Mouse (Mus musculus) CH12.LX (cell line): ENCODE measurements at regions not wholly inside any gene's neighbourhood (a gene's known extent, or its start where the extent isn't known, plus 50 kb on each side); places are given as distances from the start of the nearest gene placed in this dataset.

Experiments used
- DNase-seq: peaks from one replicate; pipeline ENCODE4 v3.0.0-alpha.2; 2013; ENCODE audit errors: extremely low read depth
- H3K27ac ChIP-seq: 2 replicates; pipeline ENCODE4 v1.5.1; 2012; ENCODE audit warnings: low read depth, mild to moderate bottlenecking, control low read depth, moderate library complexity; ENCODE audit not compliant: insufficient read depth
- H3K27me3 ChIP-seq: replicated peaks from 2 replicates; pipeline ENCODE3; 2012; ENCODE audit warnings: inconsistent platforms
- H3K36me3 ChIP-seq, 2 experiments: replicated peaks in 1 of 2; 2 replicates each; pipeline versions ENCODE3 to v1.6.1; 2012; ENCODE audit warnings: inconsistent platforms in 1 of 2, low read length in 1 of 2, mild to moderate bottlenecking in 1 of 2, mixed read lengths in 1 of 2, moderate library complexity in 1 of 2; ENCODE audit not compliant: control insufficient read depth in 1 of 2, insufficient read depth in 1 of 2
- H3K4me1 ChIP-seq, 2 experiments: 2 replicates each; pipeline ENCODE4 v1.6.1; 2012; ENCODE audit warnings: inconsistent platforms in 1 of 2, moderate library complexity in 1 of 2; ENCODE audit not compliant: insufficient read depth in 2 of 2, control insufficient read depth in 1 of 2
- H3K4me2 ChIP-seq: 2 replicates; pipeline ENCODE4 v1.6.1; 2012; ENCODE audit warnings: low read depth, mild to moderate bottlenecking, control low read depth; ENCODE audit not compliant: poor library complexity, insufficient read depth, severe bottlenecking
- H3K4me3 ChIP-seq, 3 experiments: fragments of 150-350 bp in 1 of 3; sonication (generic) in 1 of 3; replicated peaks in 1 of 3; 2 replicates each; pipeline versions ENCODE3 to v1.5.1; 2011 to 2012; ENCODE audit warnings: low read depth in 2 of 3, low read length in 2 of 3, mild to moderate bottlenecking in 2 of 3, moderate library complexity in 2 of 3, control low read depth in 1 of 3, improper control_type of control experiment in 1 of 3, inconsistent platforms in 1 of 3, mixed read lengths in 1 of 3; ENCODE audit not compliant: poor library complexity in 1 of 3
- H3K79me2 ChIP-seq: replicated peaks from 2 replicates; pipeline ENCODE4 v1.6.1; 2012; ENCODE audit warnings: mild to moderate bottlenecking, moderate library complexity; ENCODE audit not compliant: control insufficient read depth, poor library complexity, insufficient read depth, severe bottlenecking; ENCODE audit errors: extremely low read depth
- H3K9ac ChIP-seq: 2 replicates; pipeline ENCODE4 v1.6.1; 2012; ENCODE audit warnings: low read depth, mild to moderate bottlenecking, control low read depth, moderate library complexity; ENCODE audit not compliant: insufficient read depth
- H3K9me3 ChIP-seq: replicated peaks from 2 replicates; pipeline ENCODE3; 2012; ENCODE audit warnings: low read length, inconsistent platforms, mixed read lengths
- BHLHE40 ChIP-seq: IDR thresholded peaks from 2 replicates; pipeline ENCODE4 v1.6.1; 2011; ENCODE audit warnings: mild to moderate bottlenecking, low read depth, low read length, improper control_type of control experiment
- CHD2 ChIP-seq: IDR thresholded peaks from 2 replicates; pipeline ENCODE4 v1.6.1; 2011; ENCODE audit warnings: low read length, improper control_type of control experiment
- CTCF ChIP-seq, 2 experiments: IDR thresholded peaks in 1 of 2; conservative IDR thresholded peaks in 1 of 2; 2 replicates each; pipeline ENCODE4 v1.5.1; 2011 to 2012; ENCODE audit warnings: low read depth in 2 of 2, low read length in 2 of 2, improper control_type of control experiment in 1 of 2, inconsistent platforms in 1 of 2, mild to moderate bottlenecking in 1 of 2, moderate library complexity in 1 of 2
- ELF1 ChIP-seq: IDR thresholded peaks from 2 replicates; pipeline ENCODE4 v1.6.1; 2014; ENCODE audit warnings: low read depth, mild to moderate bottlenecking, inconsistent platforms, low read length, improper control_type of control experiment
- EP300 ChIP-seq: IDR thresholded peaks from 2 replicates; pipeline ENCODE4 v1.6.1; 2011; ENCODE audit warnings: low read length, improper control_type of control experiment
- GABPA ChIP-seq: IDR thresholded peaks from 2 replicates; pipeline ENCODE4 v1.6.1; 2012; ENCODE audit warnings: low read depth, low read length, improper control_type of control experiment, inconsistent platforms; ENCODE audit not compliant: insufficient replicate concordance
- HCFC1 ChIP-seq: IDR thresholded peaks from 2 replicates; pipeline ENCODE4 v1.6.1; 2012; ENCODE audit warnings: low read depth, mild to moderate bottlenecking, inconsistent platforms, low read length, improper control_type of control experiment
- JUND ChIP-seq: conservative IDR thresholded peaks from 2 replicates; pipeline ENCODE4 v1.6.1; 2011; ENCODE audit warnings: low read depth, low read length, improper control_type of control experiment
- KAT2A ChIP-seq: IDR thresholded peaks from 2 replicates; pipeline ENCODE4 v1.6.1; 2012; ENCODE audit warnings: low read length, improper control_type of control experiment, inconsistent platforms; ENCODE audit not compliant: insufficient replicate concordance
- MAFK ChIP-seq: IDR thresholded peaks from 2 replicates; pipeline ENCODE4 v1.6.1; 2011; ENCODE audit warnings: low read length, improper control_type of control experiment; ENCODE audit not compliant: insufficient replicate concordance
- MAX ChIP-seq: IDR thresholded peaks from 2 replicates; pipeline ENCODE4 v1.6.1; 2011; ENCODE audit warnings: low read length, improper control_type of control experiment
- MAZ ChIP-seq: IDR thresholded peaks from 2 replicates; pipeline ENCODE4 v1.6.1; 2012; ENCODE audit warnings: low read depth, mild to moderate bottlenecking, inconsistent platforms, low read length, improper control_type of control experiment, moderate library complexity
- MYC ChIP-seq: IDR thresholded peaks from 2 replicates; pipeline ENCODE4 v1.6.1; 2011; ENCODE audit warnings: low read depth, mild to moderate bottlenecking, improper control_type of control experiment, low read length
- POLR2A ChIP-seq: IDR thresholded peaks from 2 replicates; pipeline ENCODE4 v1.6.1; 2011; ENCODE audit warnings: low read depth, mild to moderate bottlenecking, improper control_type of control experiment, low read length
- POLR2AphosphoS2 ChIP-seq: IDR thresholded peaks from 2 replicates; pipeline ENCODE4 v1.6.1; 2011; ENCODE audit warnings: low read depth, low read length, improper control_type of control experiment
- RCOR1 ChIP-seq: conservative IDR thresholded peaks from 2 replicates; pipeline ENCODE4 v1.6.1; 2012; ENCODE audit warnings: low read depth, mild to moderate bottlenecking, inconsistent platforms, low read length, improper control_type of control experiment
- SIN3A ChIP-seq: IDR thresholded peaks from 2 replicates; pipeline ENCODE4 v1.6.1; 2012; ENCODE audit warnings: low read length, improper control_type of control experiment, inconsistent platforms
- TCF12 ChIP-seq: IDR thresholded peaks from 2 replicates; pipeline ENCODE4 v1.6.1; 2014; ENCODE audit warnings: low read depth, mild to moderate bottlenecking, inconsistent platforms, low read length, improper control_type of control experiment
- USF2 ChIP-seq: conservative IDR thresholded peaks from 2 replicates; pipeline ENCODE4 v1.6.1; 2011; ENCODE audit warnings: low read depth, low read length, improper control_type of control experiment
- ZC3H11A ChIP-seq: IDR thresholded peaks from 2 replicates; pipeline ENCODE4 v1.6.1; 2012; ENCODE audit warnings: low read depth, mild to moderate bottlenecking, inconsistent platforms, low read length, improper control_type of control experiment
- ZKSCAN1 ChIP-seq: IDR thresholded peaks from 2 replicates; pipeline ENCODE4 v1.6.1; 2012; ENCODE audit warnings: low read depth, inconsistent platforms, low read length, improper control_type of control experiment, borderline replicate concordance
- ZMIZ1 ChIP-seq: IDR thresholded peaks from 2 replicates; pipeline ENCODE4 v1.6.1; 2012; ENCODE audit warnings: low read depth, mild to moderate bottlenecking, inconsistent platforms, low read length, improper control_type of control experiment
- ZNF384 ChIP-seq: IDR thresholded peaks from 2 replicates; pipeline ENCODE4 v1.6.1; 2012; ENCODE audit warnings: low read depth, low read length, improper control_type of control experiment, inconsistent platforms
- dilution Hi-C: fragments of 300-500 bp; cut with MboI; formaldehyde crosslinking; loops from 2 replicates; pipeline ENCODE4 v1.14.3; 2020; ENCODE audit warnings: low sequenced_read_pairs; ENCODE audit not compliant: extremely low pct_unique_long_range_greater_than_20kb, extremely low pct_ligation_motif_present
- in situ Hi-C: fragments of 300-500 bp; cut with MboI; formaldehyde crosslinking; loops from 3 replicates; pipeline ENCODE4 v1.14.3; 2019; ENCODE audit warnings: low sequenced_read_pairs, low pct_ligation_motif_present, low pct_unique_long_range_greater_than_20kb, mixed read lengths

DNA sequence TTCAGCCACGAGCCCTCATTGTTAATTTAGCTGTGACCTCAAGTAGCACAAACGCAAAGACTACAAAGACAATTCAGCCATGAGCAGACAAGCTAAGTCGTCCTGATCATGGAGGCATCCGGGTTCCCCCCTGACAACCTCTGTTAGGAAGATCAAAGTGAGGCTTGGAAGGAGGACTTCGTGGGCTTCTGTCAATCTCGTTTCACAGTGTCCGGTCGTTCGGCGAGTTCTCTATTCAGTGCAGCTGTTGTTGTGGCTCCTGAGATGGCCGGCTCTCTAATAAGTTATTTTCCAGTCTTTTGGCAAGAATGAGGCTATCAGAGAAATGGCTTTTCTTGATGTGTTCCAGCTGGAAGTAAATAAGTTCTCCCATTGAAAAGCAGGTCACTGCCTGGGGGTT is 133.7 kb upstream of the Map3k7 start:
- in situ Hi-C loops (no loop called here), dilution Hi-C loops (no loop called here)
- H3K36me3 ChIP-seq: no peaks in the 10 kb centered on the region
- H3K4me2 ChIP-seq: no peak overlapping the region
- DNase-seq: no peak
- no peak overlapping the region for H3K27ac ChIP-seq
- no peaks in the 10 kb centered on the region for H3K27me3 ChIP-seq
- no peaks in the 10 kb centered on the region for H3K4me1 ChIP-seq
- no peak overlapping the region for H3K4me3 ChIP-seq
- TF ChIP-seq POLR2AphosphoS2 (no peak), EP300 (no peak), SIN3A (no peak), JUND (no peak), MAFK (no peak), ZKSCAN1 (no peak), ELF1 (no peak), MAX (no peak), TCF12 (no peak), CHD2 (no peak), HCFC1 (no peak), POLR2A (no peak), ZNF384 (no peak), MYC (no peak), ZC3H11A (no peak), CTCF (conservative IDR thresholded peaks at IDR 0.05 in 1 of 2, IDR thresholded peaks at IDR 0.05 in 1 of 2; ENCODE audit: low read depth in 2 of 2, low read length in 2 of 2) (no peak)
- no peak overlapping the region for H3K9ac ChIP-seq
- no peaks in the 10 kb centered on the region for H3K79me2 ChIP-seq
- H3K9me3 ChIP-seq: no peaks in the 10 kb centered on the region

DNA sequence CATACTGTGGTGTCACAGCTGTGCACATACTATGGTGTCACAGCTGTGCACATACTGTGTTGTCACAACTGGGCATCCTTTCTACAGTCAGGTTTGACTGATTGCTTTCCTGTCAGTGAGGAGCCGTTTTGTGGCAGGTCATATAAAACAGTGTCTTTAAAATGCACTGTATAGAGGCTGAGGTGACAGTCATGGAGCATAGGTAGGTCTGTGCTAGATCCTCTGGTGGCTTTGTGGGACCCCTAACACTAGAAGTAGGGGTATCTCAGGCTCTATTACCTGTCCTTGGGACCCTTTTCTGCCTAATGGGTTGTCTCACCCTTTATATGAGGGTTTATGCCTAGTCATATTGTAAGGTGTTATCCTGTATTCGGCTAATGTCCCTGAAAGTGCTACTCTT is 132.4 kb upstream of the Map3k7 start:
- H3K36me3 ChIP-seq: no peaks in the 10 kb centered on the region
- H3K9ac ChIP-seq: no peak overlapping the region
- DNase-seq: no peak
- no peaks in the 10 kb centered on the region for H3K9me3 ChIP-seq
- in situ Hi-C loops: no loop called here
- H3K27me3 ChIP-seq: no peaks in the 10 kb centered on the region
- H3K4me1 ChIP-seq: no peaks in the 10 kb centered on the region
- no peak overlapping the region for H3K4me3 ChIP-seq
- dilution Hi-C loops: no loop called here
- no peak overlapping the region for H3K27ac ChIP-seq
- no peak overlapping the region for H3K4me2 ChIP-seq
- no peak for TF ChIP-seq BHLHE40
- no peak for TF ChIP-seq GABPA
- no peak for TF ChIP-seq ZMIZ1
- TF ChIP-seq KAT2A: no peak
- no peak for TF ChIP-seq MAZ
- TF ChIP-seq USF2: no peak
- TF ChIP-seq RCOR1: no peak
- H3K79me2 ChIP-seq: no peaks in the 10 kb centered on the region
